Mouse (Mus musculus) midbrain, embryonic 14.5 days (tissue): ENCODE data around the gene Rhebl1. TPM values are rescaled to one million over a fixed set of nuclear protein-coding genes. Genes with fewer than 3 reads are reported as not detected.
A peak's percentile ranks its signal among the peaks of the same experiment; 100 is the strongest.
"Not testable (repeated sequence)": the region's sequence is repeated elsewhere in the genome, so short reads cannot be mapped to it uniquely, and the experiment has no call there.

Source experiments
- ATAC-seq: fragments of 200-750 bp; cut with Nextera tagmentation; 2 replicates; pipeline ENCODE4 v1.8.0; 2017; ENCODE audit warnings: moderate number of reproducible peaks, moderate library complexity; ENCODE audit not compliant: low FRiP score, low TSS enrichment
- DNase-seq: peaks from one replicate; pipeline ENCODE4 v3.0.0-alpha.2; 2015
- H3K27ac ChIP-seq: fragments of 300-500 bp; sonication (generic); replicated peaks from 2 replicates; pipeline ENCODE4 v1.5.1; 2014; ENCODE audit warnings: mild to moderate bottlenecking, low read depth, low read length, moderate library complexity
- H3K27me3 ChIP-seq: fragments of 300-500 bp; sonication (generic); 2 replicates; pipeline ENCODE4 v1.6.1; 2014; ENCODE audit warnings: low read length, control low read depth, mixed read lengths; ENCODE audit not compliant: control insufficient read depth, insufficient read depth
- H3K36me3 ChIP-seq: fragments of 300-500 bp; sonication (generic); 2 replicates; pipeline ENCODE4 v1.6.1; 2014; ENCODE audit warnings: low read length, control low read depth; ENCODE audit not compliant: control insufficient read depth, insufficient read depth
- H3K4me1 ChIP-seq: fragments of 300-500 bp; sonication (generic); 2 replicates; pipeline ENCODE4 v1.6.1; 2014; ENCODE audit warnings: mild to moderate bottlenecking, antibody characterized with exemption, low read length, control low read depth; ENCODE audit not compliant: control insufficient read depth, insufficient read depth
- H3K4me2 ChIP-seq: fragments of 300-500 bp; sonication (generic); 2 replicates; pipeline ENCODE4 v1.6.1; 2014; ENCODE audit warnings: mild to moderate bottlenecking, low read length, moderate library complexity
- H3K4me3 ChIP-seq: fragments of 300-500 bp; sonication (generic); replicated peaks from 2 replicates; pipeline ENCODE4 v1.5.1; 2014; ENCODE audit warnings: low read depth, low read length
- H3K9ac ChIP-seq: fragments of 300-500 bp; sonication (generic); replicated peaks from 2 replicates; pipeline ENCODE4 v1.6.1; 2014; ENCODE audit warnings: mild to moderate bottlenecking, low read length, moderate library complexity
- H3K9me3 ChIP-seq: fragments of 300-500 bp; sonication (generic); 2 replicates; pipeline ENCODE4 v1.6.1; 2016; ENCODE audit warnings: low read length, control low read depth, mixed read lengths; ENCODE audit not compliant: control insufficient read depth
- WGBS: fragments of 180-500 bp; shearing (Covaris S2); extraction: QIAGEN DNeasy Blood & Tissue Kit; methylation state at CpG from one replicate; pipeline ENCODE4 v1.1.7; 2014; 5-methylcytosine and 5-hydroxymethylcytosine counted together
- polyA plus RNA-seq: library from polyadenylated mRNA; unstranded; fragments of >200 nt; fragmentation: Nextera tagmentation; extraction: Ambion mirVana; gene quantifications from 2 replicates; pipeline ENCODE4 v1.2.1, GENCODE M21; 2014

Gene Rhebl1
- 23.7 and 31.9 TPM in 2 replicates for polyA plus RNA-seq

DNA sequence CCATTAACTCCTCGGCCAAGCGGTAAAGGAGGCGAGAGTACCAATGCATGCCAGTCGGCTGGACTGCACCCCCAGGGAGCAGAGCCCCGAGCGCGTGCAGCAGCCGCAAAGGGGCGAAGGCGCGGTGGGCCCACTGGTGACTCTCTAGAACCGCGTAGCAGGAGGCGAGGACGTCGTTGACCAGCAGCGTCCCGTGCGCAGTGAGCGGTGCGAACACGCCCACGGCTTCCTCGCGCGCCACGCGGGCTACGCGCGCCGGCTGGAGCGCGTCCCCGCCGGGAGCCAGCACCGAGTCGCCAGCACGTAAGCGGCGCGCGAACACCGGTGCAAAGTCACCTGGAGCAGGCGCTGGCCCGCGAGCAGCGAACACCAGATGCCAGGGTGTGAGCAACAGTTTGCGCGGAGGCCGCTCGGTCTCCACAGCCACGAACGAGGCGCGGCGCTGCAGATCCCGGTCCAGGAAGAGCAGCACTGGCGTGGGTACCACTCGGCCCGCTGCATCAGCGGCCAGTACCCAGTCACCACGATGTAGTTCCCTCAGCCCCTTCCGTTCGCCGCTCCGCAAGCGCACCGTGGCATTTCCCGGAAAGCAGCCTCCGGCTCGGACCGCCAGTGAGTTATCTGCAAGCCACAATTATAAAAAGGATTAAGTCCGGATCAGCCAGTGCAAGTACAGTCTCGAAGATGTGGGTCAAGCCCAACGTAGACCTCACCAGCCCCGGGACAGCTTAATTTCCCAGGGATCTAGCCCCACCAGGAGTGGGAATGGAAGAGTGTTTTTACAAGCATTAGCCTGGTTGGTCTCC, at the start of gene Rhebl1:
TSS of gene Rhebl1 (minus strand) at position 601 of the 806 bp plus-strand sequence.
- no peak for ATAC-seq
- Histone ChIP-seq H3K9ac (peak within 1 kb of the TSS; percentile 45), H3K4me2 (peak within 1 kb of the TSS; percentile 85), H3K9me3 (no peaks in the 10 kb centered on the region), H3K4me1 (peaks cover 25% of the 10 kb centered on the region), H3K27ac (no peak within 1 kb of the TSS), H3K36me3 (no peaks in the 10 kb centered on the region), H3K27me3 (peaks cover 69% of the 10 kb centered on the region), H3K4me3 (peak within 1 kb of the TSS; percentile 45)
- peak; percentile 64 for DNase-seq
- WGBS: under 1% methylated on average over 77 of the region's 77 CpGs

DNA sequence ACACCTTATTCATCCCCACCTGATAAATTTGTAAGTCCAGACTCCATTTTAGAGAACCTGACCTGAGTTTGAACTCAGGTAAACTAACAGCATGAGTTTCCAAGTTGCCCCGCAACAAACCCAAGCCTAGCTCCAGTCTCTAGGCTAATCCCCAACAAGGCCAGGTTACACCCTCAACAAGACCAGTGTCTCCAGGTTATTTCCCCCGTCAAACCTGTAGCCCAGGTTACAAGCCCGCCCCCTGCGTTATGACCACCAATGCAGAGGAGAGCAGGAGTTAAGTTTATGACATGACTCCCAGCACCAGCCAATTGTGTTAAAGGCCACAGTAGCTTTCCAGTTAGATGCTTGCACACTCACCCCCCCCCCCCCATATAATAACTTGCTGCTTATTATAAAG, 48.8 kb upstream of the Rhebl1 start:
- Histone ChIP-seq H3K9ac (no peak overlapping the region), H3K4me3 (no peak overlapping the region), H3K27me3 (no peaks in the 10 kb centered on the region), H3K9me3 (no peaks in the 10 kb centered on the region), H3K4me1 (peaks cover 8% of the 10 kb centered on the region), H3K36me3 (no peaks in the 10 kb centered on the region), H3K27ac (no peak overlapping the region), H3K4me2 (no peak overlapping the region)
- 88% methylated on average over 4 of the region's 4 CpGs for WGBS
- no peak for DNase-seq
- ATAC-seq: no peak

DNA sequence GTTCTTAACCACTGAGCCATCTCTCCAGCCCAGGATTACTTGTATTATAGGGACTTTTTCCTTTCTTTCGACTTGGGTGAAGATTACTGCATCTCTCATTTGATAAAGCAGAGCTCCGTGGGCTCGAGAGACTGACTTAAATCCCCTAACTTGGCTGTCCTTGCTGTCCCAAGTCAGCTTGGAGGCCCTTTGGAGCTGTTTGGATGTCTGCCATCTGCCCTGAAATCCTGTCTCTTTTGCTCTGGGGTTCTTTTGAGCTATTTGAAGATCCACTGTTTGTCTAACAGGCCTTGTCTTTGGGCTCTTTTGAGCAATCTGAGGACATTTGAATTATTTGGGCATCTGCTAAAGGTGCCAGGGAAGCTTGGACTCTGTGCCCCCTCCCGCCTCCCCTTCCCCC, 47.7 kb upstream of the Rhebl1 start:
- WGBS: 77% methylated on average over 4 of the region's 4 CpGs
- Histone ChIP-seq H3K36me3 (no peaks in the 10 kb centered on the region), H3K9me3 (no peaks in the 10 kb centered on the region), H3K4me2 (no peak overlapping the region), H3K9ac (no peak overlapping the region), H3K27ac (no peak overlapping the region), H3K4me1 (no peaks in the 10 kb centered on the region), H3K4me3 (no peak overlapping the region), H3K27me3 (no peaks in the 10 kb centered on the region)
- peak; percentile 41 for DNase-seq
- ATAC-seq: no peak

DNA sequence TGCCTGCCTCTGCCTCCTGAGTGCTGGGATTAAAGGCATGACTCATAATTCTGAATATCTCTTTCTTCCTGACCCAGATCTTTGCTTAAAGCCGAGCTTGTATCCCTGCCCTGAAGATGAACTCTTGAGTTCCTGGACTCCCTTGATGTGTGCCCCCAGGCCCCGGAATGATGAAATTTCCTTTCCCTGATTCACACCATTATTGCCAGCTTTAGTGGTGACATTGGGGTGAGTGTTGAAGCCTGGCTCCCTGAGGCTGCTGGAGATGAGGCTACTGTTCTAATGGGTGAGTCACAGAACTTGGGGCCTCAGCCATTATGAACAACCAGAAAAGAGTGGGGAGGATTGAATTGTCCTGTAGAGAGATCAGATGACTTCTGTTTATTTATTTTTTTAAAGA, 47.2 kb upstream of the Rhebl1 start:
- no peak overlapping the region for H3K4me2 ChIP-seq
- H3K27me3 ChIP-seq: no peaks in the 10 kb centered on the region
- no peak overlapping the region for H3K27ac ChIP-seq
- no peak overlapping the region for H3K9ac ChIP-seq
- ATAC-seq (no peak), DNase-seq (no peak)
- H3K4me3 ChIP-seq: no peak overlapping the region
- 88% methylated on average over 2 of the region's 2 CpGs for WGBS
- H3K36me3 ChIP-seq: no peaks in the 10 kb centered on the region
- no peaks in the 10 kb centered on the region for H3K4me1 ChIP-seq
- H3K9me3 ChIP-seq: no peaks in the 10 kb centered on the region

DNA sequence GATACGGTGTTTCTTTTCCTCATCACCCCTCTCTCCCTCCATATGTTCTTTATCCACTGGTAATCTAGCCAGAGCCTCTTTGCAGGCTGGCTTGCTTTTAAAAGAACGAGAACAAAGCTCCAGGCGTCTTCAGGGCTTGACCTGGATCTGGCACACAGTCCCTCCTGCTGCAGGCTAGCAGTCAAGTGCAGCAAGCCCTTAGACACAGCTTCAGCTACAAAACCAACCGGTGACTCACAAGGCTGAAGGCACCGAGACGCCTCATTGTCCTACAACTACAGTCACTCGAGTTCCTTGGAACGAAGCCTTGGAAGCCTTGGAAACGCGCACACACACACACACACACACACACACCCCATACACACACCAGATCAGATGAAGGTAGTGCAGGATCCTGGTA, 46.5 kb upstream of the Rhebl1 start:
- Histone ChIP-seq H3K4me1 (no peaks in the 10 kb centered on the region), H3K36me3 (no peaks in the 10 kb centered on the region), H3K27me3 (no peaks in the 10 kb centered on the region), H3K9me3 (no peaks in the 10 kb centered on the region), H3K4me2 (no peak overlapping the region), H3K9ac (no peak overlapping the region), H3K4me3 (no peak overlapping the region), H3K27ac (no peak overlapping the region)
- DNase-seq (peak; percentile 23), ATAC-seq (no peak)
- 57% methylated on average over 10 of the region's 10 CpGs for WGBS

DNA sequence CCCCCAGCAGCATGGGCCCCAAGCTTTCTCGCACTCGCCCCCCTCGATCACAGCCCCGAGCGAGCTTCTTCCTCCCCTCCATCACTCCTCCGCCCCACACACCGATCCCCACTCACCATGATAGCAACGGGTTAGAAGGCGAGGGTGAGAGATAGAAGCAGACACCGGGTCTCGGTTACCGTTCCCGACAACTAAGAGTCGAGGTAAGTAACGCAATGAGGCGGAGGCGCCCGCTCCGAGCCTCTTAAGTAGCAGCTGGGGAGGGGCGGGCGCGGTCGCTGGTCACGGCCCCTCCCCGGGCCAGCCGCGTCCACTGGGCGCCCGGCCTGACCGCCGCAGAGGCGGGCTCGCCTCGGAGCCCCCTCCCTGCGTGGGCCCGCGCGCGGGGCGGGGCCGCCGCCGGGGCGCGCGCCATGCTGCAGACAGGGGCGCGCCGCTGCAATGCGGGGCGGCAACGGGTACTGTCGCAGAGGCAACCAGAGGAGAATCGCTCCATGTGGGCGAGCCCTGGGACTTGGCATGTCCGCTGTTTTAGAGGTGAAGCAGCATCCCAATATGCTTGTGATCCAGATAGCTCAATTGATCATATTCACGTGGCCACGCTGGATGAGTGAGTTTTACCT, 40.0 kb upstream of the Rhebl1 start, which contains the start of gene Tuba1b:
TSS of gene Tuba1b (minus strand) at position 349 of the 623 bp plus-strand sequence.
- DNase-seq: peak; percentile 97

DNA sequence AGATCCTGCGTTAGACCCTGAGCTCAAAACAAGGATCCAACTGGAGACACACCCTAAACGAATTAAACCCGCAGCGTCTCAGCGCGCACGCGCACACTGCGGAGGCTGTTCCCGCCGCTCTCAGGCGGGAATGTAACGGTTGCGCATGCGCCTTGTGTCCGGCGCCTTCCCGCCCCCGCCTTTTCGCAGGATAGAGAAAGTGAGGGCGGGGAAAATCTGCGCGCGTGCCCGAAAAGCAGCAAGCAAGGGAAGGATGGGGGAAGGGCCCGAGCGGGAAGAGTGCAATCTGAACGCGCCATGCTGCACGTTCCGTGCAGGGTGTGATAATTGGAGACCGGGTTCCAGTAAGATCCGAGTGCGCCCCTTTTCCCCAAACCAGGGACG, 39.5 kb upstream of the Rhebl1 start:
- Histone ChIP-seq H3K4me2 (peak overlapping the region; percentile 86), H3K9me3 (no peaks in the 10 kb centered on the region), H3K27me3 (no peaks in the 10 kb centered on the region), H3K36me3 (peaks cover 18% of the 10 kb centered on the region), H3K27ac (peak overlapping the region; percentile 98), H3K4me1 (peaks cover 15% of the 10 kb centered on the region), H3K4me3 (peak overlapping the region; percentile 73), H3K9ac (peak overlapping the region; percentile 84)
- DNase-seq: peak; percentile 100
- WGBS: under 1% methylated on average over 35 of the region's 35 CpGs
- ATAC-seq: peak; percentile 87

More for the DNA sequence above, 40.0 kb upstream of the Rhebl1 start, which contains the start of gene Tuba1b:
- no peaks in the 10 kb centered on the region for H3K9me3 ChIP-seq
- H3K36me3 ChIP-seq: peaks cover 18% of the 10 kb centered on the region
- H3K4me3 ChIP-seq: peak within 1 kb of the TSS; percentile 73
- peaks cover 14% of the 10 kb centered on the region; the same call in 1 of the 2 replicates for H3K4me1 ChIP-seq
- H3K9ac ChIP-seq: peak within 1 kb of the TSS; percentile 84
- H3K27me3 ChIP-seq: no peaks in the 10 kb centered on the region
- peak within 1 kb of the TSS; percentile 86 for H3K4me2 ChIP-seq
- ATAC-seq: peak; percentile 95
- peak within 1 kb of the TSS; percentile 98 for H3K27ac ChIP-seq
- under 1% methylated on average over 58 of the region's 58 CpGs for WGBS

DNA sequence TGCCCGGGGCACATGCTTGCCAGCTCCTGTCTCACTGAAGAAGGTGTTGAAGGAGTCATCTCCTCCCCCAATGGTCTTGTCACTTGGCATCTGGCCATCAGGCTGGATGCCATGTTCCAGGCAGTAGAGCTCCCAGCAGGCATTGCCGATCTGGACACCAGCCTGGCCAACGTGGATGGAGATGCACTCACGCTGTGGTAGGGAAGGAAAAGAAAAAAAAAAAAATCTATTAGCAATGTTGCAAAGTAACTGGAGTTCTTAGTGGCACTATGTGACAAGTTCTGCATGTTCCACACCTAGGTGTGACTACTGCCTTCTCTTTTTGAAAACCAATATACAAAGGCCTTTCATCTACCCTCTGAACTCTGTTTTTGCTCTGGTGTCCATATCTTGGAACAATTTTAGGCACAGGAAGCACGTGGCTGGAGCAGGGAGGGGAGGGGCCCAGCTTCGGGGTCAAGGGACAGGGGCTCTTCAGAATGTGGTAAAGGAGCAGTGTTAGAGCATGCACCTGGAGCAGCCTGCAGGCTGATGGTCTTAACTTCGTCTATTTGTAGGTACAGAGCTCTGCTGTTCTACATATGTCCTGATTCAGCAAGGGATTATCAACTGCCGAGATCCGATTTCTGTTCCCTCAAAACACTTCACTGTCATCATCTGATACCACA, 38.8 kb upstream of the Rhebl1 start:
- Histone ChIP-seq H3K36me3 (peaks cover 18% of the 10 kb centered on the region), H3K4me3 (peak overlapping the region; percentile 73), H3K27ac (peak overlapping the region; percentile 98), H3K4me1 (peaks cover 16% of the 10 kb centered on the region), H3K9ac (peak overlapping the region; percentile 84), H3K4me2 (peak overlapping the region; percentile 86)
- H3K27me3 ChIP-seq, ATAC-seq, DNase-seq, H3K9me3 ChIP-seq: not testable (repeated sequence)
- WGBS: 7% methylated on average over 8 of the region's 9 CpGs
